Mouse (Mus musculus): ENCODE measurements around the gene Arhgef17. TPM values are rescaled to one million over a fixed set of nuclear protein-coding genes. Genes with fewer than 3 reads are reported as not detected.
"Not testable (repeated sequence)": the region's sequence is repeated elsewhere in the genome, so short reads cannot be mapped to it uniquely, and the experiment has no call there.

Gene Arhgef17
- polyA plus RNA-seq, 1 experiment: 8.0 TPM

DNA sequence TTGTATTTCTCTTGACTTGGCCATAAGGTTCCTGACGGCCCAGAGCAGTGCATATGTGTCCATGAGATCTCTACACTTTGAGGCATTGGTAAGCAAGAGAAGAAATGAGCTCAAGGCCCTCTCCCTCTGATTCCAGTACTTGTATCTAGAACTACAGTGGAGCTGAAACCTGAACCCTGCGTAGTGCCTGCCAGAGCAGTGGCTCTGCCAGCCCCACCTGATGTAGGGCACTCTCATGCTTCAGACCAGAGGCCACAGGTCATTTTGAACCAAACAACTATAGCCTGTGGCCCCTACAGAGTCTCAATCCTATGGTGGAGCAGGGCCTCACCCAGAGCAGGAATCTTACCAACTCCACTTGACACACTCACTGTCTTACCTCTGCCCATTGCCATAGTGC is 82.4 kb downstream of the Arhgef17 start:
- H3K27ac ChIP-seq (ENCODE audit: insufficient read depth, low read depth, low read length): no peak overlapping the region
- 92% methylated on average over 2 of the region's 2 CpGs for WGBS
- TF ChIP-seq POLR2A (IDR thresholded peaks at IDR 0.05; ENCODE audit: low read depth, low read length) (no peak), CTCF (IDR thresholded peaks at IDR 0.05; ENCODE audit: extremely low read depth, insufficient read length, insufficient replicate concordance, low read depth, low read length) (no peak)

DNA sequence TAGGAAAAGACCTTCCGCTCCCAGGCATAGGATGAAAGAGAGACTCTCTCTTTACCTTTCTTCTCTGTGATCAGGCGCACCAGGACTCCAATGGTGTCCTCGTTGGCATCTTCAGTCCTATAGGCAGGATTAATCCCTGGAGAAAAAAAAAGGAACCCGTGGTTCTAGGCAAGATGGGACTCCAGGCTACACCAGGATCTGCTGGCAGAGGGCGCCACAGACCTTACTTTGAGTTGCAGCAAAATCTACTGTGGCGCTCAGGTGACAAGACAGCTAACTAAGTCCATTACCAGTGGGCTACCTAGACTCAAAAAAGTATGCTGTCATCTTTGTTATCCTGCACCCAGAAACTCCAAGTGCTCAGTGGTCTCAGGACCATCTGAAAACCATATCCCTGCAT is 83.2 kb downstream of the Arhgef17 start:
- no peaks in the 10 kb centered on the region for H3K36me3 ChIP-seq (ENCODE audit: control insufficient read depth, insufficient read depth, low read length)
- no peak overlapping the region for H3K27ac ChIP-seq (ENCODE audit: insufficient read depth, low read depth, low read length)
- no peaks in the 10 kb centered on the region for H3K27me3 ChIP-seq (ENCODE audit: control insufficient read depth, insufficient read depth, low read length)
- TF ChIP-seq CTCF (IDR thresholded peaks at IDR 0.05; ENCODE audit: extremely low read depth, insufficient read length, insufficient replicate concordance, low read depth, low read length): peak; percentile 64; the same call in 1 of the 2 replicates
- TF ChIP-seq POLR2A (IDR thresholded peaks at IDR 0.05; ENCODE audit: low read depth, low read length): no peak
- no peak overlapping the region for H3K4me3 ChIP-seq (ENCODE audit: low read depth, low read length)
- H3K4me1 ChIP-seq (ENCODE audit: control insufficient read depth, insufficient read depth, insufficient read length, low read length): peaks cover 7% of the 10 kb centered on the region; the same call in 1 of the 2 replicates
- 39% methylated on average over 6 of the region's 6 CpGs for WGBS

More for the DNA sequence above, 82.4 kb downstream of the Arhgef17 start:
- Histone ChIP-seq H3K4me3 (ENCODE audit: low read depth, low read length) (no peak overlapping the region), H3K36me3 (ENCODE audit: control insufficient read depth, insufficient read depth, low read length) (no peaks in the 10 kb centered on the region), H3K27me3 (ENCODE audit: control insufficient read depth, insufficient read depth, low read length) (no peaks in the 10 kb centered on the region), H3K4me1 (ENCODE audit: control insufficient read depth, insufficient read depth, insufficient read length, low read length) (peaks cover 7% of the 10 kb centered on the region; the same call in 1 of the 2 replicates)

DNA sequence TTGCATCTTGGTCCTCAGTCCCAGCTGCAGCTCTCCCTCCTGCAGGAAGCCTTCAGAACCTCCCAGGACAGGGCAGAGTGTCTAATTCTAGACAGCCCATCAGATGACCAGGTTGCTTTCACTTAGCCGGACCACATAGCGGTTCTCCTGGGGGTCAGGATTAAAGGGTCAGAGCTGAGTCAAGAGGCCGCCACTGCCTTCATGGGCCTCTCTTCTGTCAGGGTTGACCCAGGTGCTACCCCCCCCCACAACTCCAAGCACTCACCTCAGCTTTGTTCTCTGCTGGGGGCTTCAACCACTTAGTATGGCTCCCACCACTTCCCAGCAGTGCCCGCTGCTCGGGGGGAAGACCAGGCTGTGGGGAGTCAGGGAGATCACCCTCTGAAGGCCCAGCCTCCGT is 84.8 kb downstream of the Arhgef17 start:
- Histone ChIP-seq H3K27ac (ENCODE audit: insufficient read depth, low read depth, low read length) (no peak overlapping the region), H3K4me3 (ENCODE audit: low read depth, low read length) (no peak overlapping the region), H3K36me3 (ENCODE audit: control insufficient read depth, insufficient read depth, low read length) (no peaks in the 10 kb centered on the region), H3K27me3 (ENCODE audit: control insufficient read depth, insufficient read depth, low read length) (no peaks in the 10 kb centered on the region), H3K4me1 (ENCODE audit: control insufficient read depth, insufficient read depth, insufficient read length, low read length) (peaks cover 6% of the 10 kb centered on the region; the same call in 1 of the 2 replicates)
- TF ChIP-seq CTCF (IDR thresholded peaks at IDR 0.05; ENCODE audit: extremely low read depth, insufficient read length, insufficient replicate concordance, low read depth, low read length) (no peak), POLR2A (IDR thresholded peaks at IDR 0.05; ENCODE audit: low read depth, low read length) (no peak)
- 92% methylated on average over 6 of the region's 6 CpGs for WGBS

DNA sequence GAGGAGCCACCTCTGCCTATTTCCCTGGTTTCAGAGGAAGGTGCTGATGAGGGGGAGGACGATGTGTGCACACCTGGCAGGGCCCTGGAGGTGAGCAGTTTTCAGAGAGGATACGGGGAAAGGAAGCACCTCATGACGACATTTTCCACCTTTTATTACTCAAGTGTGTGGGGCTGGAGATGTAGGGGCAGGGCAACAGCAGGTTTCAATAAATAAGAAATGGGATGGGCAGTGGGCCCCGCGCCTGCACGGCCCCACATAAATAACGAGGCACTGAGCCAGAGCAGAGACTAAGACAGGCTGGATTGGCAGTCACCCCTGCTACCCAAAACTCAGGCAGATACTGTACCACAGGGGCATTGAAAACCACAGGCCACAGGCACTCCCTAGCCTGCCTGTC is 85.9 kb downstream of the Arhgef17 start:
- not testable (repeated sequence) for H3K4me1 ChIP-seq (ENCODE audit: control insufficient read depth, insufficient read depth, insufficient read length, low read length); H3K36me3 ChIP-seq (ENCODE audit: control insufficient read depth, insufficient read depth, low read length); H3K27ac ChIP-seq (ENCODE audit: insufficient read depth, low read depth, low read length); H3K27me3 ChIP-seq (ENCODE audit: control insufficient read depth, insufficient read depth, low read length); H3K4me3 ChIP-seq (ENCODE audit: low read depth, low read length)
- 71% methylated on average over 7 of the region's 7 CpGs for WGBS

DNA sequence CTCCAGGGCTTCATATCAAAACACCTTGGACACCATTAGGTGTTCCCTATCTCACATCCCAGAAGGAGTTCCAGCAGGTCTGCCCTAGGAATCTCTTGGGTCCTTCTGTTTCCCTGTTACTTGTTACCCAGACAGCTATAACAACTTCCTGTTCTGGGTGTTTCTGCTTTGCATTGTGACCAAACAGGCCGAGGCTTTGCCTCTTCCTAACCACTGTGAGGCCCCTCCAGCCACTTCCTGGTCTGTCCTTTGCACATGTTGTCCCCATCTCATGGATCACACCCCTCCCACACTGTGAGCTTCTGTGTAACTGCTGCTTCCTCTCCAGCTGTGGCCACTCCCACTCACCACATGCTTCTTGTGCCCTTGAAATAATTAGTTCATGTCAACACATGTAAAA is 86.5 kb downstream of the Arhgef17 start:
- Histone ChIP-seq H3K4me1 (ENCODE audit: control insufficient read depth, insufficient read depth, insufficient read length, low read length) (peaks cover 6% of the 10 kb centered on the region; the same call in 1 of the 2 replicates), H3K4me3 (ENCODE audit: low read depth, low read length) (no peak overlapping the region), H3K27ac (ENCODE audit: insufficient read depth, low read depth, low read length) (0 out of 2 replicates have a peak overlapping the region, but pooled peaks have one; percentile 26), H3K36me3 (ENCODE audit: control insufficient read depth, insufficient read depth, low read length) (no peaks in the 10 kb centered on the region), H3K27me3 (ENCODE audit: control insufficient read depth, insufficient read depth, low read length) (no peaks in the 10 kb centered on the region)
- TF ChIP-seq CTCF (IDR thresholded peaks at IDR 0.05; ENCODE audit: extremely low read depth, insufficient read length, insufficient replicate concordance, low read depth, low read length) (no peak), POLR2A (IDR thresholded peaks at IDR 0.05; ENCODE audit: low read depth, low read length) (no peak)
- 0% methylated on average over 1 of the region's 1 CpGs for WGBS

DNA sequence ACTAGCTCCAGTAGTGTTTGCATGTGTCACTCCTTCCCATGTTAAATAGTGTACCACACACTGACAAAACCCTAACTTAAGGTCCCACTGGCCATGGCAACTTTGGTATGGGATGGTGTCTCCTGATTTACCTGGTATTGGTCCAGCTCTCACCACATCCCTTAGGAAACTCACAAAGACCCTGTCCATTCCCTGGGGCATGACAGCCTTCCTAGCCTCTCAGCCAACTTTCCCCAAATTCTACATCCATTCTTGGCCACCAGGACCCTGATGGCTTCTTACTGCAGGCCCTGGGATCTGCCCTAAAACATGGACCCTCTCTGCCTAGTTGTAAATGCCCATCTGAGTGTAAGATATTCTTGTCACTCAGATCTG is 86.9 kb downstream of the Arhgef17 start:
- H3K27me3 ChIP-seq (ENCODE audit: control insufficient read depth, insufficient read depth, low read length): no peaks in the 10 kb centered on the region
- peak overlapping the region; percentile 26; the same call in 1 of the 2 replicates for H3K27ac ChIP-seq (ENCODE audit: insufficient read depth, low read depth, low read length)
- peaks cover 6% of the 10 kb centered on the region; the same call in 1 of the 2 replicates for H3K4me1 ChIP-seq (ENCODE audit: control insufficient read depth, insufficient read depth, insufficient read length, low read length)
- H3K4me3 ChIP-seq (ENCODE audit: low read depth, low read length): no peak overlapping the region
- no peaks in the 10 kb centered on the region for H3K36me3 ChIP-seq (ENCODE audit: control insufficient read depth, insufficient read depth, low read length)
- TF ChIP-seq CTCF (IDR thresholded peaks at IDR 0.05; ENCODE audit: extremely low read depth, insufficient read length, insufficient replicate concordance, low read depth, low read length) (no peak), POLR2A (IDR thresholded peaks at IDR 0.05; ENCODE audit: low read depth, low read length) (no peak)

DNA sequence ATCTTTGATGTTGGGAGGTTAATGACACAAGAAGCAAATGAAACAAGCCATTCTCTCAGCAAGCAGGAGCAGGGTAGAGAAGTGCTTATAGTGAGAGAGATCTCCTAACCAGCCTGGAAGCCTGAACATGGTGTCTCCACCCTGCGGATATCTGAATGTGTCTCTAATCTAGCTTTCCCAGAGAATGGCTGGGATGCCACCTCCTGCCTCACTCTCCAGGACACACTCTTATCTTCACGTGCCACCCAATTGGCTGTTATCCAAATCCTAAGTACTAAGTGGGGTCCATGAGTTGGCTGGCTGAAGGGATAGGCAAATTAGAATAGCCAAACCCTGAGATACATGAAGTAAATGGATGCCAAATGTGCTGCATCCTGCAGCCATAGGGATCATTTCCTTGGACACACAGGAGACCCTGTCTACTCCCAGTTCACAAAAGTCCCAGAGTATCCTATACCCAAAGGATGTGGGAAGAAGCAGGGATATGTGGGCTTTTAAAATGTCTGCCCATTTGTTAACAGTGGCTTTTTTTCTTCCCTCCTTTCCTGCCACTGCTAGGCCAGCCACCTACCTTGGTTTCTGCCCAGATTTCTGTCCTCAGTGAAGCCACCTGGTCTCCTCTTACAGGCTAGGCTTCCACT is 87.4 kb downstream of the Arhgef17 start:
- H3K36me3 ChIP-seq (ENCODE audit: control insufficient read depth, insufficient read depth, low read length): no peaks in the 10 kb centered on the region
- H3K27me3 ChIP-seq (ENCODE audit: control insufficient read depth, insufficient read depth, low read length): no peaks in the 10 kb centered on the region
- TF ChIP-seq POLR2A (IDR thresholded peaks at IDR 0.05; ENCODE audit: low read depth, low read length) (no peak), CTCF (IDR thresholded peaks at IDR 0.05; ENCODE audit: extremely low read depth, insufficient read length, insufficient replicate concordance, low read depth, low read length) (no peak)
- WGBS: 45% methylated on average over 2 of the region's 2 CpGs
- 0 out of 2 replicates have a peak overlapping the region, but pooled peaks have one; percentile 26 for H3K27ac ChIP-seq (ENCODE audit: insufficient read depth, low read depth, low read length)
- H3K4me3 ChIP-seq (ENCODE audit: low read depth, low read length): no peak overlapping the region
- peaks cover 6% of the 10 kb centered on the region; the same call in 1 of the 2 replicates for H3K4me1 ChIP-seq (ENCODE audit: control insufficient read depth, insufficient read depth, insufficient read length, low read length)

All from small intestine, adult 2 months (tissue).